Mouse (Mus musculus): ENCODE results near the gene Mast4.

DNA sequence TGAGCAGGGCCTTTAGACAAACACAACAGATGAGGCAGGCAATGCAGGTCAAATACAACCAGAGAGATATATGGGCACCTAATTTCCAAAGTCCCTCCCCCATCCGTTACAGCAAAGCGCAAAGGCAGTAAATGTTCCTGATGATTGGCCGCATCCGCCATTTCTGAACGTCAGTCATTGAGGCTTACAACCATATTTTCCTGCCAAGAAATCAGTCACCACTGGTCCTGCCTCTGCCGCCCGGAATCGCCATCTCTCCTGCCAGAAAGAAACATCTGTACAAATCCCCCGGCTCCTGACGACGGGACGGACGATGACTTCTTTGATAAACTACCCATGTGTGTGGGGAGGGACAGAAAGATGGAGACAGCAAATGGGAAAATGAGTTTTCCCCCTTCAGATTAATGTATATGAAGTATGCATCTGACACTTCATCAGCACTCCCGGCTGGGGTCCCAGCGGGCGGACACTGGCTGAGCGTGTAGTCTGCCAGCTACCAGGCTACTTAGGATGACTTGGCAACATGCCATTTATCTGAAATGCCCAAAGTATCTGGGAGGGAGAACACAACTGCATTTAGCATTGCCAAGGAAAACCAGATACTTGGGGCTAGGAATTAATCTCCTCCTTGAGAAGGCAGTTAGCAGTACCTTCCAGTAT is 198.9 kb downstream of the Mast4 start:
- TF ChIP-seq CTCF (IDR thresholded peaks at IDR 0.05; ENCODE audit: control insufficient read depth, insufficient read depth, insufficient read length), result no peak
- TF ChIP-seq MYOD1 (IDR thresholded peaks at IDR 0.05; ENCODE audit: control insufficient read depth, insufficient read length, low read depth), result no peak
- no peak for TF ChIP-seq USF1 (IDR thresholded peaks at IDR 0.05; ENCODE audit: low read depth)
- TF ChIP-seq CEBPB (IDR thresholded peaks at IDR 0.05; ENCODE audit: low read depth), result no peak
- TF ChIP-seq MAX (IDR thresholded peaks at IDR 0.05), result no peak
- no peak for TF ChIP-seq MYOG (IDR thresholded peaks at IDR 0.05; ENCODE audit: control insufficient read depth, extremely low read depth, insufficient read length)
- TF ChIP-seq FOSL1 (IDR thresholded peaks at IDR 0.05; ENCODE audit: insufficient read depth, low read length, poor library complexity, severe bottlenecking), result no peak

Measured in C2C12 (cell line).